Mouse (Mus musculus): ENCODE measurements at regions not wholly inside any gene's neighbourhood (a gene's known extent, or its start where the extent isn't known, plus 50 kb on each side); places are given as distances from the start of the nearest gene placed in this dataset.

DNA sequence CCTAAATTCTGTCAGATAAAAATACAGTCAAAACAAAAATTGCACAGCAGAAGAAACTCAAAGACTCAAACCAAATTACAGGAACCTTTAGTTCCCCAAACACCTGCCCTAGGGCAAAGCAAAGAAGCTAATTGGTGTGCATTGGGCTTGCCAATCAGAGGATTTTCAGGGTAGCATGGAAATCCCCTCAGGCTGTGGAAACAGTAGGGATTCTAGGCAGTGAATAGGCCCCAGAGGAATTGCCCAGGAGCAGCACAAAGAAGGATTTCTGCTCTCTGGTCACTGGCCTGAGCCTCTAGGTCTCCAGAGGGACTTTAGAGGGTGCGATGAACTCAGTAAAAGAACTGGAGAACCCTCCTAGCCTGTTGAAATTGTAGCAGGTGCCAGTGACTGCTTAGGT lies 220.1 kb upstream of the Sp4 start:
- TF ChIP-seq CTCF (IDR thresholded peaks at IDR 0.05; ENCODE audit: borderline replicate concordance, control insufficient read depth, extremely low read depth, insufficient read depth, low read length, poor library complexity) (no peak), POLR2A (IDR thresholded peaks at IDR 0.05; ENCODE audit: control insufficient read depth, extremely low read depth, insufficient read depth, low read length, poor library complexity) (no peak)
